Mouse (Mus musculus): ENCODE data around the gene Dntt.
A peak's percentile ranks its signal among the peaks of the same experiment; 100 is the strongest.

Dntt gene

DNA sequence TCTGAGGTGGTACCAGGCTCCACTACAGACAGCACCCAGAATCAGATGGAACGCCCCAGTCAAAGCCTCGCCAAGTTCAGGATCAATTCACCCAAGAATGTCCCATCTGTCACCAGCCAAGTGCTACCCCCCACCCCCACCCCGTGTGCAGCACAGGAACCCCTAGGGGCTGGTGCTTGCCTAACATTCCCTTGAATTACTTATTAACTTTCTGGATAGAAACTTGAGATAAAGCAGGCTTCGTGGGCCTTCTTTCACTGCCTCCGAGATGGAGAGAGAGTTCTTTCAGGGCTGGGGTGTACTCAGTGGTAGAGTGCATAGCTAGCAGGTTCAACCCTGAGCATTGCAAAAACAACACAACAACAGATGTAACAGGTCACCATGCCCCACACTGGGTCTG, 23.2 kb downstream of the Dntt start:
- DNase-seq (ENCODE audit: inconsistent age in 2 of 2, low spot score in 1 of 2) = no peak

- peak; percentile 15 to 54 for DNase-seq (ENCODE audit: inconsistent age in 2 of 2, low spot score in 1 of 2)
These were observed 24.5 kb downstream of the Dntt start for GRCm38 (mm10) chr19:41053530-41053929.

DNA sequence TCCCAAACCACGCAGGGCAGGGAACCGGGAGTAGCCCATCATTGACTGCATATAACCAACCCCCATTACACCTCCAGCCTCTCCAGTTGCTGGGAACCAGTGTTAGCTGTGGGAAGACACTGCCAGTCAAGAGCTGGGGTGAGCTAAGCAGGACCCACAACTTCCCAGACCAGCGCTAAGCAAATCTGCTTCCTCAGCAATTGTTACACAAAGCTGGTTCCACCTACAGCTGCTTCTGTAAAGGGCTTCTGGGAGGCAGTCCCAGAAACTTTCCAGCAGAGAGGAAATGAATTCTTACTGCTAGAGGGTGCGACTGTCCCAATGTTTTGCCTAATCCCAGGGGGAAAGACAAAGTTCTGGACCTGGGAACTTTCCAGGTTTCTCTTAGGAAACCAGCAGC, 25.6 kb downstream of the Dntt start:
- no peak for DNase-seq (ENCODE audit: inconsistent age in 2 of 2, low spot score in 1 of 2)

DNA sequence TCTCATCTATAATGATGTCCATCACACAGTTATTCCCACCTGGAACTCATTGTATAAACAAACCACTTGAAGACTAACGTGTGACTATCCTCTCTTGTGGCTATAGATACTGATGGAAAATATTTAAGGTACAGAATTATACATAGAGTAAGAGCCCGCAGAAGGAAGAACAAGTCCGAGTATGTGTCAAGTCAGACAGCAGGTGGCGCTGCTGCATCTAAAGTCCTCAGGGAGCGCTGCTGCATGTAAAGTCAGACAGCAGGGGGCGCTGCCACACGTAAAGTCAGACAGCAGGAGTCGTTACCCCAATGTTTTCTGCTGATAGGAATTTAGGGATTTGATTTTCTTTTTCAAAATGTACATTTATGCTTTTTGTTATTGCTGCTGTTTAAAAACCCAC, 42.4 kb downstream of the Dntt start:
- peak; percentile 78 to 94 for DNase-seq (ENCODE audit: inconsistent age in 2 of 2, low spot score in 1 of 2)

- DNase-seq (ENCODE audit: inconsistent age in 2 of 2, low spot score in 1 of 2) = peak in 1 of 2 experiments; percentile 58
These were observed 44.8 kb downstream of the Dntt start for GRCm38 (mm10) chr19:41073746-41074455.

DNA sequence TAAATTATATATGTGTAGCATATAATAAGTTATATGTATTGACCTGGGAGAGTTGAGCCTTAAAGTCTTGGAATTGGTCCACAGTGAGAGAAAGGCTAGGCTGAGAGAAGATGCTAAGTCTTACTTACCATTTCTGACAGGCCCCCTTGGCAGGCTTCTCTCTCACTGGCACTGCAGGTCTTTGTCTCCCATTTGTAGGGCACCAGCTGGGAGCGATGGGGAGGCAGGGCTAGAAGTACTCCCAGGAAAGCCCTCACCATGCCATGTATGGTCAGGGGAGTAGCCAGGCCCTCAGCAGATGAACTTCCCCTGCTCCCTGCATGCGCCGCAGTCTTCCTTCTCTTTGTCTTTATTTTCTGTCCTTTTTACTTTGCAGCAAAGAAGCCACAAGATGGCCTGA, 47.8 kb downstream of the Dntt start, which contains the start of gene Opalin:
Opalin (minus strand) TSS at position 208 of the 400 bp plus-strand sequence.
- no peak for DNase-seq (ENCODE audit: inconsistent age in 2 of 2, low spot score in 1 of 2)

DNA sequence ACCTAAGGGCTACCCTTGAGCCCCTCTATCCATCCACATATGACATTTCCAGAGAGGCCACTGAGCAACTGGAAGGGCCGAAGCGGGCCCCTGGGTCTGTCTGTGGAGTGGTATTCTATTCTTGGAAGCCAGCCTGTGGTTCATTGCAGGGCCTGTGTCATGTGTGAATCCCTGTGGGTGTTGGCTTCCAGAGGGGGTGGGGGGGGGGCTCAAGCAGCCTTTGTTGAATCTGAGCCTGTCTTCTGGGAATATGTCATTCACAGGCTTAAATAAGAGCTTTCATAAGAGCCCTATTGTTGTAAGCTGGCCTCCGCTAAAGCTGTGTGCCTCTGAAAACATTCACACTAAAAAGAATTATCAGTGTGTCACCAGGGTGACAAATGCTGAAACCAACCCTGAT, 52.5 kb downstream of the Dntt start:
- DNase-seq (ENCODE audit: inconsistent age in 2 of 2, low spot score in 1 of 2) = no peak

DNA sequence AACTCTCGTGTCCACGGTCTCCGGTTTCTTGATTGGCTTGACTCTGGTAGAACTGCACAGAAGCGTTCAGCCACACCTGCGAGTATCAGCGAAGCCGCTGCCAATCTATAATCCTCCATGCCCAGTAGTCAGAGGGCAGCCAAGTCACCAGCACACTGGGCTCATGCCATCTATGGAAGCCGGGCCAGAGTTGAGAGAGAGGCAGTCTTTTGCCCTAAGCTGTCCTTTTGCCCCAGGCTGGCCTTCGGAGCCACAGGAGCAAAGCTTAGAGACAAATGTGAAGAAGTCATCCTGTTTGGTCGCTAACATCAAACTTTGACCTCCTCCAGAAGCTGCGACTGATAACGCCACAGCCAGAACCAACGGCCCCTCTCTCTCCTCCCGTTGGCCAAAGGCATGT, 54.6 kb downstream of the Dntt start:
- DNase-seq (ENCODE audit: inconsistent age in 2 of 2, low spot score in 1 of 2) = no peak

DNA sequence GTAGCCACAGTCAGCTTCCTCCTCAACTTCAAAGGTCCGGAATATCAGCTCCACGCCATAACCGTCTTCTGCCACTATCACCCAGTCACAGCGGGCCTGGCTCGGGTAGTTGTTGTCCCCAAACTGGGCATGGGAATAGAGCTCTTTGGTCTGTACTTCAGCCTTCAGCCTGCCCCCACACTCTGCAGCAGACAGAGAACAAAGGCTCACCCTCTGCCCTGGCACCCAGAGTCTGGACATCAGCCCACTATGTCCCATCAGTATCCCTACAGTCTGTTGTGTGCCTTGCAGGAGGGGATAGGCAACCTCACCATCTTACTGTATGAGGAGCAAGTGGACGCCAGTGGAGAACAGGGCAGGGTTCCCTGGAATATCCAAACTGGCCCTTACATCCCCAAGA, 57.2 kb downstream of the Dntt start:
- no peak for DNase-seq (ENCODE audit: inconsistent age in 2 of 2, low spot score in 1 of 2)

GRCm38 (mm10) chr19:41086700-41087099, 57.6 kb downstream of the Dntt start:
- peak; percentile 58 to 90 for DNase-seq (ENCODE audit: inconsistent age in 2 of 2, low spot score in 1 of 2)

GRCm38 (mm10) chr19:41087901-41088300, 58.8 kb downstream of the Dntt start:
- DNase-seq (ENCODE audit: inconsistent age in 2 of 2, low spot score in 1 of 2) = no peak

GRCm38 (mm10) chr19:41088491-41088890, 59.4 kb downstream of the Dntt start:
- no peak for DNase-seq (ENCODE audit: inconsistent age in 2 of 2, low spot score in 1 of 2)

DNA sequence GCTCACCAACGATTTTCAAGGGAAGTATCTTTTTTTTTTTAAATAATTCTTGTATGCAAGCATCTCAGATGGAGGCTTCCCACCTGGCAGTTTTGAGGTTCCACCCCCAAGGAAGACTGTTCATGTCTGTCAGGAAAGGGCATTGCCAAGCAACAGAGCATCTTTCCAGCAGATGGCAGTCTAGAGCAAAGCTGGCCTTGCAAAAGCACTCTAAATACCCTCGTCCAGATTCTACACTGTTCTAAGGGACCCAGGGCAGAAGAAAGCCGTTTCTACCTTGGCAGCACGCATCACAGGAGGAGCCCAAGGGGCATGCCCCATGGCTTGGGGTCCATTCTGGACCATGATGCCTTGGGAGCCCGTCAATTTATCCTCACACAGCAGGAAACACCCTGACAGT, 60.8 kb downstream of the Dntt start:
- peak; percentile 23 to 76 for DNase-seq (ENCODE audit: inconsistent age in 2 of 2, low spot score in 1 of 2)

- DNase-seq (ENCODE audit: inconsistent age in 2 of 2, low spot score in 1 of 2) = no peak
These were observed 62.8 kb downstream of the Dntt start for GRCm38 (mm10) chr19:41091901-41092300.

DNA sequence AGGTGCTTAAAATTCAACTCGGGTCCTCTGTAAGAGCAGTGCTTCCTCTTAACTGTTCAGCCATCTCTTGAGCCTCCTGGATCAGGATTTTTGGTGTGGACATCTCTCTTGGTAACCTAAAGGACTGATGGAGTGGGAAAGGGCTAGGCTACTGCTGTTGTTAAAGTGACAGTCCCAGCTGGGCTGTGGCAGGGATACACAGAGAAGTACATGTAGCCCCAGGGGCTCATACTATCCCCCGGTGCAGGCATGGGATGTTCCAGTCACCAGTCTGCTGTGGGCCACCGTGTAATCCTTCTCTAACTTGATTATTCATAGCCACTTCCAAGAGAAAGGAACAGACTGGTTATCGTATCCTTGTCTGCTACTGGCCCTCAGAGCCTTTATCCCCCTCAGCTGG, 68.0 kb downstream of the Dntt start:
- no peak for DNase-seq (ENCODE audit: inconsistent age in 2 of 2, low spot score in 1 of 2)

DNA sequence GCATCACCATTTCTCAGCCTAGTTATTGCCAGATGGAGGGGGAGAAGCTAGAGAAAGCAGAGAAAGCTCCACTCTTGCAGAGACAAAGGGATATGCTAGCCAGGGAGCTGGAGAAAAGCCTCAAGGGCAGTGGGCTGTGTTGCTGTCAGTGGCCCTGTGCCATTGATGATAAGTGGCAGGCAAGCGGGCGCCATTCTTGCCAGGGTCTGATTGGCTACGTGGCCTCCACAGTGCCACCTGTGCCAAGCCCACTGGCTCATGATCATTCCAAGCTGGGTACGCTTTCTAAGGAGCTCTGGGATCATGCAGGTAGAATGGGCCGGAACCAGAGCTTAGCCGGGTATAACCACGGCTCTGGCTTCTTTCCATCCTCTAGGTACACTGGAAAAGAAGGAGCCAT, 71.8 kb downstream of the Dntt start:
- no peak for DNase-seq (ENCODE audit: inconsistent age in 2 of 2, low spot score in 1 of 2)

DNA sequence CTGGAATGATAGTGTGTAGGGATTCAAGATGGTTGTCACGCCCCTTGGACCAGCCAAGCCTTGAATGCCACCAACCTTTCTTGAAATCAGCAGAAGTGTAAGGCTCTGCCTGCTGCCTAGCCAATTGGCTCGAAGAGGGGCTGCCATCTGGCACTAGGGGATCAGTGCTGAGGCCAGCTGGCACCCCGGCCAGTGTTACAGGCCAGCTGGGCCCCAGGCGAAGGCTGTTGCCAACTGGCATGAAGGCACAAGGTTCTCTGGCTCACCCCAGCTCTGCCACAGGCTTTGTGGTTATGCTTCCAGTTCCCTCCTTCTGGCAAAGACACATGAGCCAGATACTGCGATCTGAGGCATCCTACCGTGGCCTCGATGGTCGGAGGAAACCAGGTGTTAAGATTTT, 72.3 kb downstream of the Dntt start:
- DNase-seq (ENCODE audit: inconsistent age in 2 of 2, low spot score in 1 of 2) = peak in 1 of 2 experiments; percentile 80

DNA sequence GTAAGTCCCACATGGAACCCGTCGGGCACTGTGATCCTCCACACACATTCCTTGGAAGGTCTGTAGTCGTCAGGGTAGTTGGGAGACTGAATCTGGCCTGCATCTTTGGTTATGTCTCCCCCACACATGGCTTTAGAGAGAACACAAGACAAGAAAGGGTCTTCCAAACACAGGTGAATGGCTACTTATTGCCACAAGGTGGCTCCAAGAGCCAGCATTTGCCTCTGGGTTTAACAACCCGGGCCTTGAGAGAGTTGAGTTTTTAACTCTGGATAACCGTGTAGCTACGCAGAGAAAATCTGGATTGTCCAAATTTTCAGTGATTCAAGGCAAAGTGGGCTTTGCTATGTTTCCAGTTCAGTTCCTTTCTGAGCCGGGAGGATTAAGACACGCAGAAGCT, 75.8 kb downstream of the Dntt start:
- DNase-seq (ENCODE audit: inconsistent age in 2 of 2, low spot score in 1 of 2) = peak in 1 of 2 experiments; percentile 67

GRCm38 (mm10) chr19:41107530-41107929, 78.5 kb downstream of the Dntt start:
- no peak for DNase-seq (ENCODE audit: inconsistent age in 2 of 2, low spot score in 1 of 2)

DNA sequence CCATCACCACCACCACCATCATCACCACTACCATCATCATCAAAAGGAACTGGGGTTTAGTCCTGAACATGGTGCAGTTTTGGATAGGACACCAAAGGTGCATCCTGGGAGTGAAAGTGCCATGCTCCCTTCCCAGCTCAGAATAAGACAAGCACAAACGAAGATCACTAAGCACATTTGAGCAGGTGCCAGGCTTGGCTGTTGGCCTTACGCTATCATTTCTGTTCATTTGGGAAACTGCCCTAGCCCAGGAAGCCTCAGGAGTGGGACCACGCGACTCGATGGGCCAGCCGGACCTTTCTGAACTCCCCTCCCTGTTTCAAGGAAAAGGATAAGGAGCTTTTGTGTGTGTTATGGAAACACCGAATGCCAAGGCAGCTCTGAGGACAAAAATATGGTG, 79.6 kb downstream of the Dntt start:
- DNase-seq (ENCODE audit: inconsistent age in 2 of 2, low spot score in 1 of 2) = no peak

All from adrenal gland, adult (tissue).